Mouse (Mus musculus) layer of hippocampus, adult 8-10 months (tissue): ENCODE measurements around the gene Xpo4. TPM values are rescaled to one million over a fixed set of nuclear protein-coding genes. Genes with fewer than 3 reads are reported as not detected.
A peak's percentile ranks its signal among the peaks of the same experiment; 100 is the strongest.

ENCODE experiments used
- DNase-seq, 2 experiments: peaks; one replicate each; pipeline ENCODE4 v3.0.0; 2022; ENCODE audit warnings: low spot score in 2 of 2
- total RNA-seq, 4 experiments: library from RNA; stranded (reverse); gene quantifications; 2 replicates each; pipeline ENCODE4 v1.2.4; 2022

Gene Xpo4
- total RNA-seq, 4 experiments from 2014 or later = 11.8 to 17.7 (median 14.4) TPM

DNA sequence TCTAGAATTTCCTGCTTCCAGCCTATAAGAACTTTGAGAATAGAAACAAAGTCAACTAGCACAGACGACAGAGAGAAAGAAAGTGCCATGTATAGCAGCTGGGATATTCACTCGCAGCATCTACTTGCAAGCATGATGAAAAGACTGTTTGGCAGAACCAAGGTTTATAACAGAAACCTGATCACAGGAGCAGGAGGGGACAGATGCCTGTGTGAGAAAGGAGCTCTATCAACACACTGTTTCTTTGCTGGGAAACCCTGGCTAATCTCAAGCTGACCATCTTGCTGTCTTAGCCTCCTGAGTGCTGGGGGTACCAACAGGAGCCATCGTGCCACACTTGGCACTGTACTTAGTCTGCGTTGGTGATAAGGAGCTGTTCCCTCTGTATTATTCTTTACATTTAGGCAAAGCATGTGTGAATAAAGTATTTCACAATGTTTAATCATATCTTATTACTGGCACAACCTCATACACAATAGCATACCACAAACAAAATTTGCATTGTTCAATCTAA lies 55.4 kb downstream of the Xpo4 start:
- no peak for DNase-seq

DNA sequence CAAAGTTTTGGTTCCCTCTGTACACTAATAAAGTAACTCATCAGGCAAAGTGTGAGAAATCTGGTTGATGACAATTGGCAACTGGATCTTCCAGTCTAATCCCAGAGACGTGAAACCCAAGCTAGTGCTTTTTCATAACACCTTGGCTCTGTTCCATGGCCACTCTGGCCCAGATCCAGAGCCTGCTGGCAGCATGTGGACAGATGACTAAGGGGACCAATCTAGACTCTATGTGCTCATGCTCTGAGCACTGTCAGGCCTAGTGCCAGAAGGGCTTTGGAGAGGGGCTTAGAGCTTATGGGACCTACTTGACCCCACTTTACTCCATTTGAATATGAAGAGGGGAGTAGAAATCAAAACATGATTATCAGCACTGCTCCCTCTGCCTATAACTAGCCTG lies 57.7 kb downstream of the Xpo4 start:
- peak; percentile 74 to 90 for DNase-seq

DNA sequence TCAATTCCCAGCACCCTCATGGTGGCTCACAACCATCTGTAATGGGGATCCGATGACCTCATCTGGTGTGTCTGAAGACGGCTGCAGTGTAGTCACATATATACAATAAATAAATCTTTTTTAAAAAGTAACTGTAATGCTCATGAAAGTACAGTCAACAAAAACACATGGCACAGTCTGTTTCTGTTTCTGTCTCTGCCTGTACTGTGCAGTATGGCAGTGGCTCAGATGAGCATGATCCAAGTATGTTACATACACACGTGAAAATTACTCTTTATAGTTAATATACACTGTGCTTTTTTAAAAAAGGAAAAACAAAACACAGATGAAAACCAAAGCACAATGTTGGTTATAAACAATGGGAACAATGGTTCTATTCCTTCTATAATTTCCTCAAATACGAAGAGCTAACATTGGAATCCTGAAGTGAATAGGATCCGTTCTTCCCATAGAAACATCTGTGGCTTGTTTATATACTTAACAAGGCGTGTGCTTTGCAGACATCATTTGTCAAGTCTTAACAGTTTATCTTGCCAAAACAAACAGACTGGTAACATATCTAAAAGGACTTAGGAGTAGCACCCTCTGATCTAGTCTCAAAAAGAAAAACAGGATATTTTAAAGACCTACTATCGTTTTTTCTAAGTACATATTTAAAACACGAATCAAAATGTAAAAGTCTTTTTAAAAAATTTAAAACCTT lies 58.4 kb downstream of the Xpo4 start:
- no peak for DNase-seq

DNA sequence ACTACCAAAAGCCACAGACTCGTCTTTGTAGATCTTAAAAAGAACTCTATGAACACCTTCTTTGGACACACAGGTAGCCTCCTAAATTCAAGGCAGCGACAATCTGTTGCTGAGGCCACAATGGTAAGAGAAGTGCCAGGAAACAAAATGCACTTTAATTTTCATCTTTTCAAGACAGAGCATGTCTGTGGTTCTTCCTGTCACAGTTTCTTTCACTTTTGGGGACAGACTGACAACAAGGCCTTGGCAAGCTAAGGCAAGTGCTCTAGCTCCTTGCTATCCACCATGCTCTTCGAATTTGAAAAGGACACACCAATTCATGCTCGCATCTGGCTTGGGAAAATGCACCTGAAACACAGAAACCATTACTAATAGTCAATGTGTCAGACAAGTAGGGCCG lies 72.0 kb downstream of the Xpo4 start:
- no peak for DNase-seq

DNA sequence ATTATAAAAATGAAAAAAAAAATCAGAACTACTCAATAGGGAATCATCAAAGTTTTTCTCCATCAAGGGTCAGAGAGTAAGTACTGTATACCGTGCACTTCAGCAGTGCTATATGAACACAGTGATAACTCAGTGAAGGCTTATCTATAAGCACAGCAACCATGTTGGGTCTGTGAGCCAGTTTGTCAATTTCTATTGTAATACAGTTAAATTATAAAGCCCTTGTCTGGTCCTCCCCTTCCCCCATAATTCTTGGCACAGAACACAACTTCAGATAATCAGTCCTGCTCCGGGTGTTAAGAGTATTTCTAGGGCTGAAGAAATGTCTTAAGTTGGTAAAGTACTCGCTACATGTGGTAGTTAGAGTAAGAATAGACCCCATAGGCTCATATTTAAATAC lies 73.4 kb downstream of the Xpo4 start:
- no peak for DNase-seq

DNA sequence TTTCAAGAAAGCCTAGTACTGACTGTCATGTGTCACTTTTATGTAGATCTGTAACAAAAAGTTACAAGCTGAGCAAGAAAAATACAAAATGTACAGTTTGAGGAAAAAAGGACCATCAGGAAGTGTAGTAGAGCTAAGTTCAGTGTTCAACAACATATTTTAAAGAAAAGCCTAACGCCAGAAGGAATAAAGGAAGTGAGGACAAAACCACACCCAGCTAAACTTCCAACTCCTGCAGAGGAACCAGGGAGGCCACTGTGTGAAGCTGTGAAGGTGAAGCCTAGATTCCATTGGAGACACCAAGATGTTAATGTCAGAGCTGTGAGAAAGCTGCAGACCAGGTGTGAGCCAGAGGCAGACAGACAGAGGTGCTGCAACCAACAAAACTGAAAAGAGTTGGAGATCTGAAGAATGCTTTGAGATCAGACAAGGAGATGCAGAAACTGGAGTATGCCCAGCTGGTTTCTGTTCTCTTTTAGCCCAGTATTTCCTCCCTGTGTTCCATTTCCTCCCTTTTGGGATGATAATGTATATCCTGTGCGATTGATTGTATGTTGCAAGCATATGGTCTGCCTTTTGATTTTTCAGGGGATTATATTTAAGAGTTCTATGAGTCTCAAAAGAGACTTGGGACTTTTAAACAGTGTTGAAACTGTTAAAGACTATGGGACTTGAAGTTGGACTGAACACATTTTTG lies 88.7 kb downstream of the Xpo4 start:
- no peak for DNase-seq

DNA sequence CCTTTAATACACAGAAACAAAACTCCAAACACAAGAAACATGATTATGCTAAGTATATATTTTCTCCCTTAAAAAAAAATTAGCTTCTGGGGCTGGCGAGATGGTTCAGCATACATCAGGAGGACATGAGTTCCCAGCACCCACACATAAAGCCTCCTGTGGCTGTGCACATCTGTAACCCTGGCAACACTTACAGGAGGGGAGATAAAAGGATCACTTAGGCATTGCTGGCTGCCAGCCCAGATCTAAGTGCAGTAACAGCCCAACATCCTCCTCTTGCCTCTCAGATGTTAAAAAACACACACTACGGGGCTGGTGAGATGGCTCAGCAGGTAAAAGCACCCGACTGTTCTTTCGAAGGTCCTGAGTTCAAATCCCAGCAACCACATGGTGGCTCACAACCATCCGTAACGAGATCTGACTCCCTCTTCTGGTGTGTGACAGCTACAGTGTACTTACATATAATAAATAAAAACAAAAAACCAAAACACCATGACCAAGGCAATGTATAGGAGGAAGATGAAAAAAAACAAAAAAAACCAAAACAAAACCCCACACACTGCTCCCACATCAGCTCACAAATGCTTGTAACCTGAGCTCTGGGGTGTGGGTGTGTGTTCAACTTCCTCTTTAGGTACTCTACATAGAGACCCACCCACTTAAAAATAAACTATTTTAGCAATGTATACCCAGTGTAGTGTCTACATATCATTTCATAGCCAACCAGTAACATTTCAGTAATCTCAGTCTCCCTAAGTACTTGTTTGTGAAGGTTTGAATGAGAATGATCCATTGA lies 90.2 kb downstream of the Xpo4 start:
- DNase-seq = no peak

DNA sequence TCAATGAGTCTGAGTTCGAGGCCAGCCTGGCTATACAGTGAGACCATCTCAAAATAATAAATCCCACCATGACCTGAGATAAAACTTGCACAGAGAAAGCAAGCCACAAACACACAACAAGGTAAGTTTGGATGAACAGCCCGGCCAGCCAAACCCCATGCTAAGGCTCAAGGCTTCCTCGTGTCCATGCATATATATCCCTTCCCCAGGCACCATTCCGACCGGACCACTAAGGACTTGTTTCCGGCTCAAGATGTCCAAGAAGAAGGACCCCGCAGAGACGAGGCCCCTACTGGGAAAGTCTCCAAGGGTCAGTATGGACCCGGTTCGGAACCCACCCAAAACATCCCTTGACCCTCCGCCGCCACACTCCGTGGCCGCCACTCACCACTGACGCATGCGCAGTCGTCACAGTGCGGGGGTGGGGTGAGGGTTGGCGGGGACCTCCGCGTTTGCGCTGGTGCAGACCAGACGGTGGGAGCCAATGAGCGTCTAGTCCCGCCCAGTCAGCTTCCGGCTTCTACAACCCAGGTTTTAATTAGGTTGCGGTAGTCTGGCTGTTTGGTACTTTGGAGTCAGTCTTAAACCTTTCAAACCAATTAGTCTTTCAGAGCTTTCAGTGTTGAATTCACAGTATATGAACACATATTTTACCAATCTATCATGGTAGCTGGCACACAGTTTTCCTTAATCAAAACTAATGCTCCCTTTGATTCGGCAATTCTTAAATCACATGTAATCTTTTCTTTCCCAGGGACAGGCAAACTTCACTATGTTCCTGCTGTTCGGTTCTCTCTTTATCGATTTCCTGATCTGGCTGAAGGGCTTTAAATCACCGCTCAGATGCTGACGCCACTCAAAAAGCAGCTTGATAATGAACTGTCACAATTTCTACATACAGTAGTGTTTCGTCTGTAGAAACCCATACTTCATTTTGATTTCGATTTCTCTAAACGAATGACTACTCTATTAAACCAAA lies 93.8 kb downstream of the Xpo4 start, which contains the start of gene Eef1akmt1:
Gene Eef1akmt1, minus strand, starts transcription at position 458 of the 979 bp plus-strand sequence.
- DNase-seq = peak; percentile 93 to 95

DNA sequence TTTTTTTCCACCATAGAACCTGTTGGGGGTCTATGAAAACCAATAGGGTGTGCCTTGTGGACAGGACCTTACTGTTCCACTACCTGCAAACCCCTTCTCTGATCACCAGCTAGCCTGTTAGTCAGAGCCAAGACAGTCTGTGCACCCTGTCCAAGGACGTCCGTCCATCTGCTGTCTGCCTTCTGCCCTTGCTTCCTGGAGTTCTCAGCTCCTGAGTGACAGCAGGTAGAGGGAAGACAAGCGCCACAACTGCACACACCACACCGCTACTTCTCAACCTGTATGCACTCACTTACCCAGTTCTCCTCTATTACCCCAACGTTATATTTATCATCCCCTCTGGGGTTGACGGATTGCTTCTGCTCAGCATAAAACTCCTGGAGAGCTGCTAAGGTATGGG lies 99.6 kb downstream of the Xpo4 start:
- no peak for DNase-seq

DNA sequence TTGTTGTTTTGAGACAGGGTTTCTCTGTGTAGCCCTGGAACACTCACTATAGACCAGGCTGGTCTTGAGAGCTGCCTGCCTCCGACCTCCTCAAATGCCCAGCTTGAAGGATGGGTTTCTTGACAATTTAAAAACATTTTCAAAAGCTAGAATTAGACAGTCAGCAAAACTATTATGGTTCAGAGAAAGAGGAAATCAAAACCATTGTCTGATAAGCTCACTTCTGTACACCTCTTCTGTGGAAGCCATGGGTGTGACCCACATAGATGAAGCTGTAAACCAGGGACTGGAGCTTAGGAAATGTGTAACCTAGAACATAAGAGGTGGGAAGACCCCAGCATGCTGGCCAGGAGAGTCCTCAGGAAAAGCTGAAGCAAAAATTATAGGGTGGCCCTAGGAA lies 108.3 kb downstream of the Xpo4 start:
- DNase-seq = no peak

DNA sequence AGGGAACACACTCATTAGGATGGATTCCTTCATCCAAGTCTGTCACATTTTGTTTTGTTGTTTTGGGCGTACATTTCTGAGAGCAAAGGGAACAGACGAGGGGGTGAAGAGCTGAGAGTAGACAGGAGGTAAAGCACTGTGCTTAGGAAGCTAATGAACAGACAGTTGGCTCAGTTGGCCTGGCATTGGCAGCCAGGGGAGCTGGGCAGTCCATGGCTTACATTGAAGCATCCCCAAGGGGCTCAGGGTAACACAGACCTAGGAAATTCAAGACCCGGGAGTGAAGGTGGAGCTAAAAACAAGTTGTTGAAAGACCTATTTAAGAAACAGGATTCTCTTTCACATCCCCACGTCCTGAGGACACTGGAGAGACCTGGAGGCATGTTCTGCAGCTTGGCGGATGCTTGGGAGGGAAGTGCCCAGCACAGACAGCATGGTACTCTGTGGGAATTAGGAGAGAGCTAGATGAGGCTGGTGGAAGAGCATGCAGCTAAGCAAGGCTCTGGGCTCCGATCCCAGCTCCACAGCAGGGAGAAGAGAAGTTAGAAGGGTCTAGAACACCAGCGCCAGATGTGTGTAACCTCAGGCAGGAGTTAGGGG lies 109.7 kb downstream of the Xpo4 start:
- no peak for DNase-seq

DNA sequence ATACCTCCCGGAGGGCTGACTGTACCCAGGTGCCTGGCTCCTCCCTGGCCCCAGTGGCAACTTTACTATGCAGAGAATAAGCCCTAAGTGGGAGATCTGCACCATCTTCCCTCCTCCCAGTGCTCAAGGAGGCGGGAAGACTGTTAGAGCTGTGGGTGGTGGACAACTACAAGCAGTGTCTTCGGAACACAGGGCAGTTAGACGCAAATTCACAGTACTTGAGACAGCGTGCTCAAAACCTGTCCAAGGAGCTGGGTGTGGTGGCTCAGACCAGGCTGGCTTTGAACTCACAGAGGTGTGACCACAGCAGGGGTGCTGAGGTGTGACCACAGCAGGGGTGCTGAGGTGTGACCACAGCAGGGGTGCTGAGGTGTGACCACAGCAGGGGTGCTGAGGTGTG lies 110.8 kb downstream of the Xpo4 start:
- DNase-seq = no peak

DNA sequence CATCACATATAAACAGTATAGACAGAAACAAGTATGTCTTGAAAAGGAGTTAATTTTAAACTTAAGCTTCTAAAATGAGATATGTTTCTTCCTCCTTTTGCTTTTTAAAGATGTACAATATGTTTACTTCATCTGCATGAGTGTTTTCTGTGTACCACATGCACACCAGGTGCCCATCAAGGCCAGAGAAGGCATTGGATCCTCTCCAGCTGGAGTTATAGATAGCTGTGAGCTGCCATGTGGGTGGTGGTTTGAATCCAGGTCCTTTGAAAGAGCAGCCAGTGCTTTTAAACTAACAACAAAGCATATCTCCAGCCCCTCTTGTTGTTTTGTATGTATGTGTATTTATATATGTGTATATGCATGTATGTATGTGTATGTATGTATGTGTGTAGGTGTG lies 112.3 kb downstream of the Xpo4 start:
- no peak for DNase-seq

DNA sequence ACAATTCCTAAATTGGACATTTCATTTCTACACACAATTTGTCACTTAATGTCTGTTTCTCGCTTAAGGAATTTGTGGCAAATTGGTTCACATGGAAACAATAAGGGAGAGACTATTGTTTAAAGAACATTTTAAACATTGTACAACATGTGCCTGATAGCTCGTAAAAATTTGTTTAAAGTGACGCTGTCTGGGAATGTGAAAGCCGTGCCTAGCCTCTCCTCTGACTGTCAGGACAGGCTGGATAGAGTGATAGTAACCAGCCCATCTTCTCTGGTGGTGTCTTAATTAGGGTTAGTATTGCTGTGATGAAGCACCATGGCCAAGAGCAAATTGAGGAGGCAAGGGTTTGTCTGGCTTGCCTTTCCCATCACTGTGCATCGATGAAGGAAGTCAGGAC lies 118.2 kb downstream of the Xpo4 start:
- no peak for DNase-seq

DNA sequence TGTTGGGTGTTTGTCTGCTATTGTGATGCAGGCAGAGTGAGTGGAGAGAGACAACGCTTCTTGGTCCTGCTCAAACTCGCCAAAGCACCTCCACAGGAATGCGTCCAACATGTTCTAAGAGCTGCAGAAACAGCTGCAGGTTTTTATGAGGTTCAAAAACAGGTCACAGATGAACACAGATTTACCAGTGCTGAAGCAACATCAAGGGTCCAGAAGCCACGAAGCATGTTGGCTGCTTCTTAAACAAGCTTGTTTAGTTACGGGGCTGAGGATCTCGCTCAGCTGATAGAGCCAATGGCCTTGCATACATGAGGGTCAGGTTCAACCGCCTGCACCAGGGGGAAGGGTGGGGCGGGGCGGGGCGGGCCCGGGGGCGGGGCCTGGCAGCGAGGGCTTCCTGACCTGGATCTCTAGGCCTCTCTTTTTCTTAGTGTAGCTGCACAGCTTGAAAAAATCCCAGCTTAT lies 118.6 kb downstream of the Xpo4 start:
- no peak for DNase-seq

DNA sequence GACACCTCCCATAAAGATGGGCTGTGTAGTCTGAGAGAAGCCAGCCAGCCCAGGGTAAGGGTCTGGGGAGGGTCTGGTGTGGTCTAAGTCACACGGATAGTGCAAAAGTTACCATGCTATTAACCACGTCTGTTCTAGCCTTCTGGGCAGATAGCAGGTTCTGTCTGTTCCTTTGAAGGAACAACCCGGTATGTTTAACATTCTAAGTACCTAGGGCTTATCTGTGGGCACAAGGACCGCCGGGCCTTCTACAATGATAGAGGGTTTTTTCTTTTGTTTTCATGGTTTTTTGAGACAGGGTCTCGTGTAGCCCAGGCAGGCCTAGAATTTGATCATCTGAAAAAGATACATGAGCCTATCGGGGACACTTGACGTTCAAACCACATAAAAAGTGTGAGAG lies 119.1 kb downstream of the Xpo4 start:
- no peak for DNase-seq

DNA sequence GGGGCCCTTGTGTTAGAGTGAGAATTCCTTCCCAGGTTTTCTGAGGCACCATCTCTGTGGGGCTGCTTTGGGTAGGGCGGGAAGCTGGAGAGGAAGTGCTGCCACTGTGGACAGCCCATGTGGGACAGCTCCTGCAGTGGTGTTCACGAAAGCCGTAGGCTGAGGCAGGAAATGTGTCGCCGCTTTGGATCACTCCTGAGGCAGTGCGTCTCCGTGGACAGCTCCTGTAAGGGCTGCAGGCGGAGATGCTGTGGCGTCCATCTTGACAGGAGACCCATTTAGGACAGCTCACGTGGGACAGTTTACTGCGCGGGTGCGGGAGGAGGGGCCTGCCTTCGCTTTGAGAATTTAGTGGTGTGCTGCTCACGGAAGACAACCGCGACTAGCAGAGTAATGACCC lies 119.7 kb downstream of the Xpo4 start:
- no peak for DNase-seq

DNA sequence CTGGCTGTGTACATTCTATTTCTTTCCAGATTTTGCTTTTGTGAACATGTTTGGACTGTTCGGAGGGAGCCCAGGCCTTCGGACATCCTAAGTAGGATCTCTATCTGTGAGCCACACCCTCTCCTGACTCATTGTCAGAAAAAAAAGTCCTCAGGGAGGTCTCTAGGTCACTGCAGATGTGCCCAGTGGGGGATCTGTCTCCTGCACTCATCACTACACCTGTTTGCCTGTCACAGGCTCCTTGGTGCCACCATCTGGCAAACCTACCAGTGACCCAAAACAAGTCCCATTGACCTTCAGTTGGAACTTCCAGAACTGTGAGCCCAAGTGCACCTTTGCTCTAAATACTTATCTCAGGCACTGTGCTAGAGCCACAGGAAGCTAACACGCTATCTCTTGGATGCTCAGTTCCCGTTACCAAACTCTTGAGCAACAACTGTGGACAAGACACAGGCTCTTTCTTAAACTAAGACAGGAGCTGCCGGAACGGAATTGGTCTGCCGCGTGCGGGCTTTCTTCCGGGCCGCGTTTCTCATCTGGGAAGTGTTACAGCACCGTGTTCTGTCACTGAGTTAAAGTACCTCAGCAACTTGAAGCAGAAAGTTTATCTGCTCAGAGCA lies 121.7 kb downstream of the Xpo4 start:
- DNase-seq = no peak

DNA sequence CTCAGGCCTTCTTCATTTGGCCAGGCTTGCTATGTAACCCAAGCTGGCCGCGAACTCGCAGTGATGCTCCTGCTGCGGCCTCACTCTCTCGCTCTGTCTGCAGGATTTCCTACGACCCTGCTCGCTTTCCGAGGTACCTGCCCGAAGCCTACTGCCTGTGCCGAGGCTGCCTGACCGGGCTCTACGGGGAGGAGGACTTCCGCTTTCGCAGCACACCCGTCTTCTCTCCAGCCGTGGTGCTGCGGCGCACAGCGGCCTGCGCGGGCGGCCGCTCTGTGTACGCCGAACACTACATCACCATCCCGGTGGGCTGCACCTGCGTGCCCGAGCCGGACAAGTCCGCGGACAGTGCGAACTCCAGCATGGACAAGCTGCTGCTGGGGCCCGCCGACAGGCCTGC lies 123.0 kb downstream of the Xpo4 start:
- no peak for DNase-seq

DNA sequence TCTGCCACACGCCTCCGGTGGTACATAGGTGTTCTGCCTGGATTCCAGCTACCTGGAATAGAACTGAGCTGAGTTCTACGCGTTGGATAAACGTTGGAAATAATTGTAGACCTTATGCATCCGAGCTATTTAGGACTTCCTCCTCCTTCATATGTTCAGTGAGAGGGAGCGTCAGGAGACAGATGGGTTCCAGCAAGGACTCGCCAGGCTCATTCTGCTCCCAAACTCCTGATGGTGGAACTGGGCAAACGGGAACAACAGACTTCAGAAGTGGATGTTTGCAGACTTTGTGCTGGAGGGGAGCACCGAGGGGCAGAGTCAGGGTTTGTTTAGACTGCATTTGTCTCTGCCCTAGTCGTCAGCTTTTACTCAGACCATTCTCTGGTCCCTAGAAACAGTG lies 124.5 kb downstream of the Xpo4 start:
- DNase-seq = peak in 1 of 2 experiments; percentile 62
